Mouse (Mus musculus) mouse trophoblast stem cell (cell line): ENCODE results near the gene 1700034J05Rik.

ENCODE experiments used
- in situ Hi-C, 2 experiments: fragments of 300-500 bp; cut with MseI, MboI; formaldehyde crosslinking; loops; 2 replicates in 1 of 2; 3 replicates in 1 of 2; pipeline ENCODE4 v1.15.1; 2025

1700034J05Rik gene

GRCm38 (mm10) chr6:146928108-146928507 lies 26.1 kb downstream of the 1700034J05Rik start:
- in situ Hi-C loops = no loop called here

- in situ Hi-C loops = no loop called here
Measured at GRCm38 (mm10) chr6:146926415-146926980, 27.7 kb downstream of the 1700034J05Rik start.

GRCm38 (mm10) chr6:146918341-146918740 lies 35.9 kb downstream of the 1700034J05Rik start:
- in situ Hi-C loops = no loop called here

GRCm38 (mm10) chr6:146917396-146917795 lies 36.8 kb downstream of the 1700034J05Rik start:
- in situ Hi-C loops = no loop called here

GRCm38 (mm10) chr6:146915808-146916207 lies 38.4 kb downstream of the 1700034J05Rik start:
- in situ Hi-C loops = no loop called here

- in situ Hi-C loops = no loop called here
Measured at GRCm38 (mm10) chr6:146913489-146914198, 40.6 kb downstream of the 1700034J05Rik start.

- in situ Hi-C loops = no loop called here
Measured at GRCm38 (mm10) chr6:146912835-146913488, 41.3 kb downstream of the 1700034J05Rik start.

- in situ Hi-C loops = no loop called here
Measured at GRCm38 (mm10) chr6:146910801-146911200, 43.4 kb downstream of the 1700034J05Rik start.

GRCm38 (mm10) chr6:146909725-146910489 lies 44.3 kb downstream of the 1700034J05Rik start:
- in situ Hi-C loops = no loop called here

GRCm38 (mm10) chr6:146908801-146909200 lies 45.4 kb downstream of the 1700034J05Rik start:
- in situ Hi-C loops = no loop called here

- in situ Hi-C loops = no loop called here
Measured at GRCm38 (mm10) chr6:146907795-146908190, 46.4 kb downstream of the 1700034J05Rik start.

- in situ Hi-C loops = no loop called here
Measured at GRCm38 (mm10) chr6:146907061-146907794, 47.0 kb downstream of the 1700034J05Rik start.

GRCm38 (mm10) chr6:146906000-146906786 lies 48.0 kb downstream of the 1700034J05Rik start:
- in situ Hi-C loops = no loop called here

- in situ Hi-C loops = no loop called here
Measured at GRCm38 (mm10) chr6:146904707-146905106, 49.5 kb downstream of the 1700034J05Rik start.

GRCm38 (mm10) chr6:146903632-146904031 lies 50.6 kb downstream of the 1700034J05Rik start:
- in situ Hi-C loops = no loop called here

GRCm38 (mm10) chr6:146901929-146902328 lies 52.3 kb downstream of the 1700034J05Rik start:
- in situ Hi-C loops = no loop called here
